Comparison of ENCODE assay signal across 21 mouse cellular contexts in the genomic region with DNA sequence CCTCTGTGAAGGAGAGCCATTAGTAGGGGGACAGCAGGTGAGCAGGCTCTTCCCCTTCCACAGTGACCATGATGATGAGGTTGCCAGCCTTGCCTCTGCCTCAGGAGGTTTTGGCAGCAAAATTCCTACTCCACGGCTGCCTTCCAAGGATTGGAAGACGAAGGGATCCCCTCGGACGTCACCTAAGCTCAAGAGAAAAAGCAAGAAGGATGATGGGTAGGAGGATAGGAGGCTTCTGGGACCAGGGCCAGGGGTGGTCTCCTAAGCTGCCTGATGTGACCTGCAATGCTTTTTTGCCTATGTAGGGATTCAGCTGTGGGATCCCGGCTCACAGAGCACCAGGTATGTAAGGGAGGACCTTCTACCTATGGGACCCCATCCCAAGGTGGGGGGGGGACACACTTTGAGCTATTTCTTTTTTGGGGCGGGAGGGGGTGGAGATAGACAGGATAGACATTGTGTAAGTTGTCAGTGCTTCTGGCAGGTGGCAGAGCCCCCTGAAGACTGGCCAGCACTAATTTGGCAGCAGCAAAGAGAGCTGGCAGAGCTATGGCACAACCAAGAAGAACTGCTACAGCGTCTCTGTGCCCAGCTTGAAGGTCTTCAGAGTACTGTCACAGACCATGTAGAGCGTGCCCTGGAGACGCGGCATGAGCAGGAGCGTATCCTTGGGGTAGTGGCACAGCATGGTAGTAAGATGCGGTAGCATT. TPM values are rescaled to one million over a fixed set of nuclear protein-coding genes. Genes with fewer than 3 reads are reported as not detected.
A peak's percentile ranks its signal among the peaks of the same experiment; 100 is the strongest.
DNase-seq lines count a peak whose midpoint lies in the region; TF ChIP-seq lines count a peak whose summit lies in the region.
"Had no signal": no experiment of that assay in that cellular context is flagged by ENCODE, and none has a peak within 500 bp of the region (broad histone marks: within the 10 kb centered on the region; RNA-seq: fewer than 3 reads in every experiment).

No protein-coding gene starts in this region.

- TF ChIP-seq CTCF in gastrocnemius, adult 2 months (IDR thresholded peaks at IDR 0.05): no peak
- TF ChIP-seq CTCF in layer of hippocampus, adult 2 months (conservative IDR thresholded peaks at IDR 0.05): no peak
- no peak for TF ChIP-seq CTCF in left cerebral cortex, adult 2 months (IDR thresholded peaks at IDR 0.05)

- DNase-seq in cerebellum, postnatal 14 days: peak; percentile 62 to 63
- no peak for DNase-seq in cerebellum, adult 11 months
- no peak for DNase-seq in gastrocnemius, adult 2 months
- no peak for DNase-seq in gastrocnemius, postnatal 10 days
- DNase-seq in layer of hippocampus, adult 2 months (ENCODE audit: low spot score in 2 of 2): no peak
- no peak for DNase-seq in layer of hippocampus, adult 18-20 months (ENCODE audit: low spot score in 2 of 2)
- no peak for DNase-seq in left cerebral cortex, adult 2 months (ENCODE audit: extremely low spot score in 1 of 2, low spot score in 2 of 2)
- no peak for DNase-seq in left cerebral cortex, postnatal 14 days (ENCODE audit: low spot score in 2 of 2)
- DNase-seq: adrenal gland, adult 2 months; adrenal gland, postnatal 10 days; adrenal gland, postnatal 25 days; cerebellum, adult 11-12 months; cerebellum, postnatal 36 days; embryo, embryonic 11 days had no signal

- no peak overlapping the region for H3K4me3 ChIP-seq in gastrocnemius, adult 2 months
- no peak overlapping the region for H3K4me3 ChIP-seq in layer of hippocampus, adult 2 months
- no peak overlapping the region for H3K4me3 ChIP-seq in left cerebral cortex, adult 2 months
- H3K4me3 ChIP-seq: embryonic facial prominence, embryonic 13.5 days; embryonic facial prominence, embryonic 15.5 days; erythroblast, embryonic 14.5 days; forebrain, embryonic 10.5 days; forebrain, embryonic 12.5 days had no signal

- intact Hi-C loops in gastrocnemius, adult 2 months (cut with DNase I): loop anchor here (5.0 kb wide), 1 partner anchor 42 kb away; a partner anchor contains a TSS
- intact Hi-C loops in left cerebral cortex, adult 2 months (cut with DNase I): no loop called here
- intact Hi-C loops in left cerebral cortex, postnatal 14 days (cut with DNase I): loop anchor here (5.0 kb wide), 1 partner anchor 42 kb away; a partner anchor contains a TSS

- peak overlapping the region; percentile 73 for H3K27ac ChIP-seq in gastrocnemius, adult 2 months
- peak overlapping the region; percentile 84 for H3K27ac ChIP-seq in layer of hippocampus, adult 2 months
- peak overlapping the region; percentile 33; the same call in 1 of the 2 replicates for H3K27ac ChIP-seq in left cerebral cortex, adult 2 months
- H3K27ac ChIP-seq: embryonic facial prominence, embryonic 13.5 days; embryonic facial prominence, embryonic 15.5 days; forebrain, embryonic 10.5 days; forebrain, embryonic 12.5 days had no signal

RNA-seq across cellular contexts. Expression of a gene that starts 3.5 kb away (rescaled TPM):
- total RNA-seq in gastrocnemius, adult 2 months (2021): under 1 TPM in 1 of 2 experiments, not detected in 1; 0.95 TPM
- under 1 TPM in 1 of 2 experiments, not detected in 1; 0.56 TPM for total RNA-seq in gastrocnemius, postnatal 10 days (2021)
- 1 to 10 TPM; 2.4 TPM for total RNA-seq in layer of hippocampus, adult 2 months (2021)
- under 1 TPM; 0.57 to 0.99 TPM for total RNA-seq in layer of hippocampus, adult 18-20 months (2021)
- 1 to 10 TPM; 3.5 to 3.7 TPM for total RNA-seq in left cerebral cortex, adult 2 months (2021)
- 1 to 10 TPM; 1.8 to 2.2 TPM for total RNA-seq in left cerebral cortex, postnatal 14 days (2021)
- total RNA-seq: common myeloid progenitor, adult 5-6 weeks; MEL had no signal

RNA-seq across cellular contexts. Expression of a gene that starts 9.2 kb away (rescaled TPM):
- total RNA-seq in gastrocnemius, adult 2 months (2021): 10 to 100 TPM; 19.7 TPM
- total RNA-seq in gastrocnemius, postnatal 10 days (2021): 10 to 100 TPM; 24.6 to 30.3 TPM
- total RNA-seq in layer of hippocampus, adult 2 months (2021): 10 to 100 TPM; 69.0 to 70.4 TPM
- total RNA-seq in layer of hippocampus, adult 18-20 months (2021): 10 to 100 TPM; 63.6 to 67.4 TPM
- total RNA-seq in left cerebral cortex, adult 2 months (2021): 10 to 100 TPM; 64.4 to 68.5 TPM
- 10 to 100 TPM; 59.8 to 62.1 TPM for total RNA-seq in left cerebral cortex, postnatal 14 days (2021)

RNA-seq across cellular contexts. Expression of a gene that starts 10.3 kb away (rescaled TPM):
- total RNA-seq in gastrocnemius, adult 2 months (2021): 10 to 100 TPM; 11.3 to 12.8 TPM
- total RNA-seq in gastrocnemius, postnatal 10 days (2021): 10 to 100 TPM; 15.2 to 17.5 TPM
- 1 to 10 TPM; 8.0 to 9.9 TPM for total RNA-seq in layer of hippocampus, adult 2 months (2021)
- total RNA-seq in layer of hippocampus, adult 18-20 months (2021): 1 to 10 TPM; 6.5 to 7.3 TPM
- total RNA-seq in left cerebral cortex, adult 2 months (2021): 1 to 10 TPM; 6.6 to 8.7 TPM
- 1 to 10 TPM; 7.4 to 7.5 TPM for total RNA-seq in left cerebral cortex, postnatal 14 days (2021)

RNA-seq across cellular contexts. Expression of a gene that starts 29.5 kb away (rescaled TPM):
- 10 to 100 TPM; 39.2 to 43.4 TPM for total RNA-seq in gastrocnemius, adult 2 months (2021)
- 10 to 100 TPM; 65.5 to 80.5 TPM for total RNA-seq in gastrocnemius, postnatal 10 days (2021)
- 10 to 100 TPM; 33.5 to 40.8 TPM for total RNA-seq in layer of hippocampus, adult 2 months (2021)
- 10 to 100 TPM; 29.0 to 41.5 TPM for total RNA-seq in layer of hippocampus, adult 18-20 months (2021)
- total RNA-seq in left cerebral cortex, adult 2 months (2021): 10 to 100 TPM; 29.4 to 32.8 TPM
- 10 to 100 TPM; 33.4 to 35.9 TPM for total RNA-seq in left cerebral cortex, postnatal 14 days (2021)

RNA-seq across cellular contexts. Expression of a gene that starts 35.0 kb away (rescaled TPM):
- total RNA-seq in gastrocnemius, adult 2 months (2021): 10 to 100 TPM; 21.9 to 25.0 TPM
- total RNA-seq in gastrocnemius, postnatal 10 days (2021): 10 to 100 TPM; 24.2 to 26.9 TPM
- total RNA-seq in layer of hippocampus, adult 2 months (2021): 10 to 100 TPM; 37.2 to 38.9 TPM
- 10 to 100 TPM; 43.0 to 46.5 TPM for total RNA-seq in layer of hippocampus, adult 18-20 months (2021)
- total RNA-seq in left cerebral cortex, adult 2 months (2021): 10 to 100 TPM; 38.1 to 41.0 TPM
- 10 to 100 TPM; 34.7 to 38.5 TPM for total RNA-seq in left cerebral cortex, postnatal 14 days (2021)

Comparison
In these comparisons a context has a peak if more than half of its experiments do, and no peak if none do; other contexts are left out.
1. DNase-seq: peak in cerebellum, postnatal 14 days (2 of 2); none in cerebellum, adult 11 months (single experiment), gastrocnemius, adult 2 months (single experiment), gastrocnemius, postnatal 10 days (single experiment), layer of hippocampus, adult 2 months (0 of 2), layer of hippocampus, adult 18-20 months (0 of 2), left cerebral cortex, adult 2 months (0 of 2) and left cerebral cortex, postnatal 14 days (0 of 2).
2. H3K27ac ChIP-seq: peak in every context shown above with its lines; median percentile 84 in layer of hippocampus, adult 2 months; 73 in gastrocnemius, adult 2 months; 33 in left cerebral cortex, adult 2 months.